Mouse (Mus musculus) kidney, adult 2 months (tissue): ENCODE measurements around the gene Ghrhr. TPM values are rescaled to one million over a fixed set of nuclear protein-coding genes. Genes with fewer than 3 reads are reported as not detected.

Experiments used
- DNase-seq: peaks from one replicate; pipeline ENCODE4 v3.0.0; 2021
- H3K27ac ChIP-seq: fragments of 200-500 bp; 2 replicates; pipeline ENCODE4 v1.5.1; 2012; ENCODE audit warnings: low read depth, low read length, control low read depth, inconsistent platforms; ENCODE audit not compliant: insufficient read depth
- H3K27me3 ChIP-seq: fragments of 200-500 bp; replicated peaks from 2 replicates; pipeline ENCODE4 v1.6.1; 2012; ENCODE audit warnings: mild to moderate bottlenecking, moderate library complexity, low read length, inconsistent platforms; ENCODE audit not compliant: control insufficient read depth, insufficient read depth
- H3K36me3 ChIP-seq: fragments of 200-500 bp; 2 replicates; pipeline ENCODE4 v1.6.1; 2012; ENCODE audit warnings: mild to moderate bottlenecking, moderate library complexity, low read length, inconsistent platforms; ENCODE audit not compliant: control insufficient read depth, insufficient read depth
- H3K4me1 ChIP-seq: fragments of 200-500 bp; 2 replicates; pipeline ENCODE4 v1.6.1; 2011; ENCODE audit warnings: low read length; ENCODE audit not compliant: control insufficient read depth, insufficient read depth
- H3K4me3 ChIP-seq: fragments of 200-500 bp; 2 replicates; pipeline ENCODE4 v1.5.1; 2011; ENCODE audit warnings: mild to moderate bottlenecking, low read depth, low read length, control low read depth; ENCODE audit not compliant: insufficient read depth
- CTCF ChIP-seq: fragments of 200-500 bp; conservative IDR thresholded peaks from 2 replicates; pipeline ENCODE4 v1.5.1; 2011; ENCODE audit warnings: low read depth, mild to moderate bottlenecking, control low read depth, low read length, moderate library complexity, mixed read lengths; ENCODE audit not compliant: insufficient read depth, insufficient read length
- POLR2A ChIP-seq: fragments of 200-500 bp; IDR thresholded peaks from one replicate; pipeline ENCODE4 v1.6.1; 2011; ENCODE audit warnings: low read depth, low read length, control low read depth
- WGBS: fragments of 180-500 bp; shearing (Covaris S2); methylation state at CpG from one replicate; pipeline ENCODE4 v1.1.7; 2018; 5-methylcytosine and 5-hydroxymethylcytosine counted together
- polyA plus RNA-seq: library from polyadenylated mRNA; depleted of rRNA; stranded (reverse); fragments of >200 nt; gene quantifications from 2 replicates; pipeline ENCODE4 v1.2.3, GENCODE M21; 2012

Gene Ghrhr
- polyA plus RNA-seq, 1 experiment: 0.36 TPM

GRCm38 (mm10) chr6:55335989-55336514 is 40.0 kb upstream of the Ghrhr start, which contains the start of gene Aqp1:
Gene Aqp1 (plus strand): TSS chr6:55336432.
- Histone ChIP-seq H3K4me3 (peak within 1 kb of the TSS; percentile 52), H3K27ac (peak within 1 kb of the TSS; percentile 88)
- WGBS: 9% methylated on average over 12 of the region's 12 CpGs

GRCm38 (mm10) chr6:55337242-55337641 is 38.9 kb upstream of the Ghrhr start:
- no peak for TF ChIP-seq CTCF
- TF ChIP-seq POLR2A: no peak
- 61% methylated on average over 5 of the region's 5 CpGs for WGBS
- H3K4me3 ChIP-seq: peak overlapping the region; percentile 52
- peaks cover 2% of the 10 kb centered on the region; the same call in 1 of the 2 replicates for H3K4me1 ChIP-seq
- no peaks in the 10 kb centered on the region for H3K27me3 ChIP-seq
- peak overlapping the region; percentile 88 for H3K27ac ChIP-seq
- peak; percentile 57 for DNase-seq
- H3K36me3 ChIP-seq: no peaks in the 10 kb centered on the region

More at GRCm38 (mm10) chr6:55335989-55336514, 40.0 kb upstream of the Ghrhr start, which contains the start of gene Aqp1:
- Histone ChIP-seq H3K4me1 (peaks cover 5% of the 10 kb centered on the region; the same call in 1 of the 2 replicates), H3K36me3 (no peaks in the 10 kb centered on the region), H3K27me3 (no peaks in the 10 kb centered on the region)
- peak; percentile 94 for DNase-seq
- peak; percentile 97 for TF ChIP-seq POLR2A
- no peak for TF ChIP-seq CTCF

GRCm38 (mm10) chr6:55338077-55338476 is 38.0 kb upstream of the Ghrhr start:
- WGBS: 34% methylated on average over 6 of the region's 6 CpGs
- H3K27ac ChIP-seq: peak overlapping the region; percentile 88

GRCm38 (mm10) chr6:55338934-55339825 is 36.9 kb upstream of the Ghrhr start:
- Histone ChIP-seq H3K4me3 (peak overlapping the region; percentile 48), H3K27ac (peak overlapping the region; percentile 75), H3K36me3 (no peaks in the 10 kb centered on the region), H3K4me1 (peaks cover 5% of the 10 kb centered on the region; the same call in 1 of the 2 replicates), H3K27me3 (no peaks in the 10 kb centered on the region)
- DNase-seq: no peak
- WGBS: 61% methylated on average over 9 of the region's 9 CpGs
- TF ChIP-seq POLR2A: no peak
- no peak for TF ChIP-seq CTCF

More at GRCm38 (mm10) chr6:55338077-55338476, 38.0 kb upstream of the Ghrhr start:
- Histone ChIP-seq H3K4me3 (peak overlapping the region; percentile 52), H3K27me3 (no peaks in the 10 kb centered on the region), H3K4me1 (peaks cover 2% of the 10 kb centered on the region; the same call in 1 of the 2 replicates), H3K36me3 (no peaks in the 10 kb centered on the region)
- TF ChIP-seq CTCF (no peak), POLR2A (peak; percentile 93)
- peak; percentile 96 for DNase-seq

GRCm38 (mm10) chr6:55341688-55342087 is 34.4 kb upstream of the Ghrhr start:
- 45% methylated on average over 5 of the region's 5 CpGs for WGBS
- no peak overlapping the region for H3K4me3 ChIP-seq

GRCm38 (mm10) chr6:55342328-55342727 is 33.8 kb upstream of the Ghrhr start:
- peaks cover 2% of the 10 kb centered on the region; the same call in 1 of the 2 replicates for H3K36me3 ChIP-seq
- no peak overlapping the region for H3K27ac ChIP-seq
- peaks cover 3% of the 10 kb centered on the region; the same call in 1 of the 2 replicates for H3K4me1 ChIP-seq
- H3K4me3 ChIP-seq: no peak overlapping the region
- no peaks in the 10 kb centered on the region for H3K27me3 ChIP-seq
- TF ChIP-seq CTCF (no peak), POLR2A (no peak)
- WGBS: 69% methylated on average over 9 of the region's 9 CpGs
- no peak for DNase-seq

More at GRCm38 (mm10) chr6:55341688-55342087, 34.4 kb upstream of the Ghrhr start:
- H3K27me3 ChIP-seq: no peaks in the 10 kb centered on the region
- H3K4me1 ChIP-seq: peaks cover 3% of the 10 kb centered on the region; the same call in 1 of the 2 replicates
- H3K27ac ChIP-seq: no peak overlapping the region
- H3K36me3 ChIP-seq: peaks cover 2% of the 10 kb centered on the region; the same call in 1 of the 2 replicates
- TF ChIP-seq CTCF (no peak), POLR2A (no peak)
- DNase-seq: no peak
